Mouse (Mus musculus): ENCODE measurements around the gene Macrod2.

Gene Macrod2

DNA sequence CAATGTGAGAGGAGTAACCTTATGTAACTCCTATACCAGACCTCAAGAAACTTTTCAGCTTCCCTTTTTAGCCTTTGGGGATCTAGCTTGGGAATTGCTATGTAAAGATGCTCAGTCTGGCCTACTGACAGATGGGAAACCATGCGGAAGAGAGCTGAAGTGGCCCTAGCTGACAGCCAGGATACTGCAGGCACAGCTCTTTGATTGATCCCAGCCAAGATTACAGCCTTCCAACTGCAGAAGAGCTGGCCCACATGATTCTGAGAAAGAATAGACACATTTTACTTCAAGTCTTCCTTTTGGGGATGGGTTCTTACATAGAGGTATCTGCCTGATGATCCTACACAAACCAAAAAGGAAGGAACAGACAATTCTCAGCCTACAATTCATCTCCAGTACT, 387.9 kb downstream of the Macrod2 start:
- intact Hi-C loops (cut with DNase I) = no loop called here

DNA sequence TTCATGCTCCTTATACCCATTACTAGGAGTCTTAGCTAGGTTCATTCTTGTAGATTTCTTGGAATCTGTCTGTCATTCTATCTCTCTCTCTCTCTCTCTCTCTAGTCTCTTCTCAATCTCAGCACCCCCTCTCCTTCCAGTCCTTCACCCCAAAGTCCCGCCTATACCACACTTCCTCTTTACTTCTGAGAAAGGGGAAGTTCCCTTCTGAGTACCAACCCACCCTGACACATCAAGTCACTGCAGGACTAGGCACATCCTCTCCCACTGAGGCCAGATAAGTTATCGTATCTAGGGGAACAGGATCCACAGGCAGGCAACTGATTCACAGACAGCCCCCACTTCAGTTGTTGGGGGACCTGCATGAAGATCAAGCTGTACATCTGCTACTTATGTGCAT, 389.5 kb downstream of the Macrod2 start:
- intact Hi-C loops (cut with DNase I) = no loop called here

DNA sequence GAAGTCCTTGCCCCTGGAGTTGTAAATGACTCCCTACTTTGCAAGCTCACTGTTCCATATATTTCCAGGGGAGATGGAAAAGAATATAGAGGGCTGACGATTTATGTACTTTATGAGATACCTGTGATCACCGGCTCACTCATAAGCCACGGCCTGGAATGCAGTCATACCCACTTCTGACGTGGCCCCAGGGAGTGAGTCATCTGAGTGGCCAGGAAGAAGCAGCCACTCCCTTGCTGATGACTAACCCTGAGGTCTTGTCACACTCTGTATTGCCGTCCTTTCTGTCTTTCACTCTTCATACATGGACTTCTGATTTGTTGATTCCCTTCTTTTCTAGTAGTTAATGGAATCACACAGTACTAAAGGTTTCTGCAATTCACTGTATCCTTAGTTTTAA, 395.3 kb downstream of the Macrod2 start:
- intact Hi-C loops (cut with DNase I) = no loop called here

DNA sequence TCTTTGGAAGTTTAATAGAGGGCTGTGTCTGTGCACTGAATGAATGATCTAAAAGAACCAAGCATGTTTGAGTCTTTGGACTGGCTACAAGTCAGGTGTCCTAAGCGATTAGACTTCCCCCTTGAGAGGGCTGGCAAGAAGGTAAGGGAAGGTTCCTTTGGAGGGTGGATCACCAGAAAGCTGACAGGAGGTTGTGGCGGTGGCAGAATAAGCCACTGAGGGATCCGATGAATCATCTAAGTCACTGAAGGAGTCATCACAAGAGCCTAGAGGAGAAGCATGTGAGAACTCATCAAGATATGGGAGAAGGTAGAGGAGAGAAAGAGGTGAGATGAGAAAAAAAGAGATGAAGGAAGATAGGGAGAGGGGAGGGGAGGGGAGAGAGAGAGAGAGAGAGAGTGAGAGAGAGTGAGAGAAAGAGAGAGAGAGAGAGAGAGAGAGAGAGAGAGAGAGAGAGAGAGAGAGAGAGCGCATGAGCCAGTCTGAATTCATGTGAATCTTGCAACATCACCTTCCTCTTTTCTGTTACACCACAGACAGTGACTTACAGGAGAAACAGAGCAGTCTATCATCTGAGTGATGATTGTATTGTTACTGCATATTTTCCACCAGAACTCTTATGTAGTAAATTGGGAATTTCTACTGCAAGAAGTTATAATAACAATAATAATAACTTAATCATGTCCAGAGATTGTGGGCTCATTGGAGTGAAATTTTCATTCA, 398.9 kb downstream of the Macrod2 start:
- intact Hi-C loops (cut with DNase I) = no loop called here

DNA sequence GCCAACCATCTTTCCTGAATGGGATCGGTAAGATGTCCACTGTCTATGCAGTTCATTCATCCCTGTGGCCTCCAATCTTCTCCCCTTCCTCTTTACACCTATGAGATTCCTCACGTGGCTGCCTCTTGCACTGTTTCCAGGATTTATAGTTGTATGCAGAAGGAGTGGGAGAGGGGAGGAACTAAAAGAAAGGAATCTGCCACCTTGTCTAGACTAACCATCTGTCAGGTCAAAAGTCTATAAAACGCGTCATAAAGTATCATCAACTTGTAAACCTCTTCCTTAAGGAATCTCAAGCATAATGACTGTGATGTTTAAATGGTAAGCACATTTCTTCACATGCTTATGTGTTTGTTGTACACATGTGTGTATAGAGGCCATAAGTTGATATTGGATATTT, 416.6 kb downstream of the Macrod2 start:
- intact Hi-C loops (cut with DNase I) = no loop called here

DNA sequence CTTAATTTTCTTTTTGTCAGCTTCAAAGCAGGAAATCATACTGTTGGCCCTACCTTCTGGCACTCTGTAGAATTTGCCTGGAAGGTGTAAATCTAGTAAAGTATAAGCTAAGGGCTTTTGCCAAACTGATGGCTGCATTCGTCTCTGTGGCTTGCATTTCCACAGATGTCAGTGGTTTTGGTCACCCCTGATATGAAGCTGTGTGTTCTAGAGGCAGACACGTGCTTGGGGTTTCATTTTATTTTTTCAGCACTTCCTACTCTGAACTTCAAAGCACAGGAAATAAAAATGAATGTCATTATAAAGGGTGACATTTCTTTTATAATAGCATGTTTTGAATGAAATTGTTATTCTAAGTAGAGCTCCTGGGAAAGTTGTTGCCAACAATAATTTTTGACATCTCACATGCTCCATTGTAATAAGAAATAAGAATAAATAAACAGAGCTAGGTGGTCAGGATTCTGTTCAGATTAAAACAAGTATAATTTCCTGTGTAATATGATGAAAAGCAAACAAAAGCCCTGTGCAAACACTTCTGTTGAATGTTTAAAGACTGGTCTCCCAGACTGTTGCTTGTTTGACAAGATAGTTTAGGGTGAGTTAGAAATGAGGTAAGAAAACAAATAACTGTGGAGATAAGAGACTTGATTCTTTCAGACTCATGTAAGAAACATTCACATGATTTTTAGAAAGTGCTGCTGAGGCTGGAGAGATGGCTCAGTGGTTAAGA, 424.4 kb downstream of the Macrod2 start:
- intact Hi-C loops (cut with DNase I) = no loop called here

DNA sequence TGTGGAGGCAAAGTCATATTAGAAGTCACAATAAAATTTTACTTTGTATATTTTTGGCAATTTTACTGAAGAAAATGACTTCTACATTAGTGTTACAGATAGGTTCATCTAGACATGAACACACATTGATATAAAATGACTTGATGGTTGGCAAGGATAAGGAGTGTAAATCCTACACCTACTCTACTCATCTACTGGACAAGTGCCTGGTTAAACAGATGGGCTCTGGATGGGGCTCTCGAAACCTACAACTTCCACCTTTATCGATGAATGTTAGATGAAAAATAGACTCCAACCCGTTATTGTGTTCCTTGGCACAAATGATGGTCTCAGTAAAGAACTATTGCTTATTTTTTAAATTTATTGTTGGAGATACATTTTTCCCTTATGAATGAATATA, 427.3 kb downstream of the Macrod2 start:
- intact Hi-C loops (cut with DNase I) = no loop called here

DNA sequence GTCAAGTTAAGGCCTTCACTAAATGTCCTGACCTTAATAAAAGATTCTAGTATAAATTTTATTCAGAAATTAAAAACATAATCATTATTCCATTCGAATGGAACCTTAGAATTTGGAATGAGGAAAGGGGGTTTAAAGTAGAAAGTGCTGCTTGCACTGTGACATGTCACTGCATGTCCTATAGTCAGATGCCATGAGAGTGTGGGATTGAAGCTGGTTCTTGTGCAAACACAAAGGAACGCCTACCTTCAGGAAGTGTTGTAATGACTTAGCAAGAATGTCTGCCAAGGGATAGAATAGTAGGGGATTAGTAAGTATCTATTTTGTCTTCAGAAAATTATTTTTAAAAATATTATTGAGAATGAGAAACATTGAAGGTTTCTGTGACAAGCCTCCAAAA, 431.1 kb downstream of the Macrod2 start:
- intact Hi-C loops (cut with DNase I) = no loop called here

DNA sequence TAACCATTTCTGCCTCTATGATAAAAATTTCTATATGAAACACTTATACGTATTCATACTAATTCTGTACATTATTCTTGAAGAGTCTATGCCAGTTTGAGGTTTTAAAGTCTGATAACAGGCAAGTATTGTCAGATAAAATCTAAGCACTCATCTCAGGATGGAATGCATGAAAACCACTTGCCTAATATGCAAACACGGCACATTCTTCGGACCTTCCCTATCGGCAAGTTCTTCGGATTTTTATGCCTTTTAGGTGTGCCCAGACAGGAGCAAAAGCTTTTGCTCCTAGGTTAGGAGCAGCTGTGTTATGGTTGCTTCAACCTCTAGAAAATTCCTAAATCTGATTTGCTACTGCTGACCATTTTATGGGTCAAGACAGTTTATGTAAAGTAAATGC, 433.8 kb downstream of the Macrod2 start:
- intact Hi-C loops (cut with DNase I) = no loop called here

DNA sequence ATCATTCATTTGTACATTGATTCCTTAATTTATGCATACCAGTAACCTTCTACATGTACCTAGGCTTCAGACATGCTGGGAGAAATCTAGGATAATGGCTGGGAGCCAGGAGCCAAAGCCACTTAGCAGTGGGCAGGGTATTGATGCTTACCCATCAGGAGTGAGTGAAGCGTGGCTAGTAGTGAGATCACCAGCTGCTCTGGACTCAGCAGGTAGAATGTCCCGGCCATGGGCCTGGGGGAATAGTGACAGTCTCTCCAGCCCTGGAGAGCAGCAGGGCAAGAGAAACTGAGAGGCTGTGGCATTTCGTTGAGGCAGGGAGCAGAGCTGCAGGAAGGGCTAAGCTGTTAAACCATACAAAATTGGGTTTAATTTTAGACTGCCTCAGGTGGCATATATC, 435.0 kb downstream of the Macrod2 start:
- intact Hi-C loops (cut with DNase I) = no loop called here

DNA sequence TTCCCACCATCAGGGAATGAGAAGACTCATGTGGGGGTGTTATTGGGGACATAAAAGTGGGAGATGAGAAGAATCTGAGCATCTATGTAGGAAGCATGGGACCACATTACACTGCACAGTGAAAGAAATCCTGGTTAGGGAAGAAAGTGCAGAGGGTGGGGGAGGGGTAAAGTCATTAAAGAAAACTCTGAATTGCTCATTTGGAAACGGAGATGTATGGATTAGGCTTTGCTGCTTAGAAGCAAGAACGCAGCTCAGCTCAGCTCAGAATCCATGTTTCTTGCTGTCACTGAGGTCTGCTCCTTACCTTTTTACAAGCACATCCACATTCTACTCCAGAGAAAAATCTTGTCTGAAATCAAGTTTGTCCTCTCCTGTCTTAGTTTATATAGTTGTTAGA, 444.3 kb downstream of the Macrod2 start:
- intact Hi-C loops (cut with DNase I) = no loop called here

DNA sequence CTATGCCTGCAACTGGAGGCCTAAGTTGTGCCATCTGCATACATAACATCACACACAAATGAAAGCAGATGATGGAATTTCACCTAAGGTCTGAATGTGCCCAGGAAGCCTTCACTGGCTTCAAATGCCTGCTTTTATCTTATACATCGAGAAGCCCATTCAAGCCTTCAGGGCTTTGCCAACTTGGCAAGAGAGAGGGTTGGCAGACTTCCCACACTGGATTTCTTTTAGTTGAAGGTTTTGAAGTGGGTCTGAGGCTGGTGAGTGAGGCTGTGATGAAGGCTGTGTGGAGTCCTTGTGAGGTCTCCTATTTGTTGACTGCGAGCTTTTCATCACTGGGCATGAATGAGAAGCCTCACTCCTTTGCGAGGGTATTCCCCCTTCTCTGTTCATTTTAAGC, 444.8 kb downstream of the Macrod2 start:
- intact Hi-C loops (cut with DNase I) = no loop called here

DNA sequence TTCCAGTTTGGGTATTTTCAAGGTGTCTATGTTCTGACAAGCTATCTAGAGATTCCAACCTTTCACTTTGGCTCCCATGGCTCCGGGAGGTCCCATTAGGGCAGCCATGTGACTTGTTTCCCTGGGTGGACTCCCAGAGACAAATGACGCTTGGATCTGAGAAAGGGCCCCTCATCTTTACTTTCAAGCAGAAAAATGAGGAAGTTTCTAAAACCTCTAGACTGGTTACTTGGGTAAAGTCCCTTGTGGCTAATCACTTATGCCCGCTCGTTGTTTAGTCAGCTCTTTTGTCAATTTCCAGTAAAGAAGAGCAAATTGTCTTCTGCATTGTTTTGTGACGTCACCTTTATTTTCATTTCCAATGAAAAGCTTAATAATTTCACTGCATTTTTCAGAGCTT, 448.9 kb downstream of the Macrod2 start:
- intact Hi-C loops (cut with DNase I) = no loop called here

DNA sequence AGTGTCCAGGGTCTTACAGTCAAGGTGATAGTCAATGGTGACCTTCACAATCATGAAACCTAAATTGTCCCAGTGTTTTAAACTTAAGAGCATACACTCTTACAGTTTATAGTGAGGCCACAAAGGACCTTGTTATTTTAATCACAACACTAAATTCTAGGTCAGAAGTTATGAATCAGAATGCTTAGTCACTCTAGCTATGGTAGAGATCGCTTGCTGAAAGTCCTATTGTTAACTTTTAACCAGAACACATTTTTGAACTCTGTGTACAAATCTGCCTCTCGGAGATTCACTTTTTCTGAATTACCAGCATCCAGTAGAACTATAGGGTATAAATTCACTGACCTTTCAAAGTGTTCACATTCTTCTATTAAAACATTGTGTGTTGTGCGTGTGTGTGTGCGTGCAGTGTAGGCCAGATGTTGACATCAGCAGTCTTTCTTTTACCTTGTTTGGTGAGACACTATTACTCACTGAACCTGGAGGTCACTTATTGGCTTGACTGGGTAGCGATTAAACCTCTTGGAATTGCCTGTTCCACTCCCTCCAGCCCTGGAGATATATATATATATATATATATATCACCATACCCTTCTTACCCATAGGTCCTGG, 452.8 kb downstream of the Macrod2 start:
- intact Hi-C loops (cut with DNase I) = no loop called here

DNA sequence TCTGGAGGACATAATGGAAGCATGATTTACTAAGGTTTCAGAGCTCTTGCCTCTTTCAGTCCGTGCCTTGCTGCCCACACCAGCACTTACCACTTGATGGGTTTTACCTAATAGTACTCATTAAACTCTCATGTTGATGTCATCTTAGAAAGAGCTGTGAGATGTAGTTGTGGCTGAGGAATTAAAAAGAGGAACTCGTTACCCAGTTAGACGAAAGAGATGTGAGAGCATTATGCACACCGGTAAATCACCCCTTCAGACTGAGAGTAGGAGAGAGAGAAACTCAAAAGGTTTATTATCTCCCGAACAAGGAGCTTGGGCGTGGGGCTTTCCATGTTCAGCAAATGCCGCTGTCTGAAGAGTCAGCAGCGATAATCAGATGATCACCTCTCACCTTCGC, 458.4 kb downstream of the Macrod2 start:
- intact Hi-C loops (cut with DNase I) = no loop called here

DNA sequence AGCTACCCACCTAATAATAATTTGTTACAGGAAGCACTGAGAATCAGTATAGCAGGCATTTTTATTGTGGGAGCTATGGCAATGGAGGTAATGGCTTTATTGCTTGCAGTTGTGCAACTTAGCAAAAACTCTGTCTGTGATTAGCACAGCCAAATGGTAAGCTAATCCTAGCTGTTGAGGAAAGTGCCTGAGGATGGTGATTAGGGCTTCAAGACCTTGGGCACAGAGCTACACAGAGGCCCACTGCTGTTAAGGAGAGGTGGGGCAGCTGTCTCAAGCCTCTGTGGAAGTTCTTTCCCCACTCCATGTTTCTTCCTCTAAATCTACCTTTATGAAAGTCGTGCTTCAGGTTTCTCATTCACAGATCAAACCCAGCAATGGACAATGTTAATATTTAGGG, 466.2 kb downstream of the Macrod2 start:
- intact Hi-C loops (cut with DNase I) = no loop called here

DNA sequence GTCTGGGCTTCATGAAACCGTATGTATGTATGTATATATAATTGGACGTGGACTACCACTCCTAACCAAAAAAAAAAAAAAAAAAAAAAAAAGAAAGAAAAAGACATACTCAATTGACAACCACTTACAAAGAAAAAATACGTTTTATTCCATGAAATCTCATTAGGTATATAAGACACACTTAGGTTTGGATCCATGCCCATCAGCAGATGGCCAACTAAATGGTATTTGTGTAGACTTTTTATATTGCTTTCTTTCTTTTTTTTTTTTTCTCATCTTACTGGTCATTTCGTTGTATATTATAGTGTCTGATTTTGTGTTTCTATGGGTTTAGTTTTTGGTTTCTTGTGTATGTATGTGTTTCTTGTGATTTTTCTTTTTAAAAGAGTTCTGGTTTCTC, 467.6 kb downstream of the Macrod2 start:
- intact Hi-C loops (cut with DNase I) = no loop called here

DNA sequence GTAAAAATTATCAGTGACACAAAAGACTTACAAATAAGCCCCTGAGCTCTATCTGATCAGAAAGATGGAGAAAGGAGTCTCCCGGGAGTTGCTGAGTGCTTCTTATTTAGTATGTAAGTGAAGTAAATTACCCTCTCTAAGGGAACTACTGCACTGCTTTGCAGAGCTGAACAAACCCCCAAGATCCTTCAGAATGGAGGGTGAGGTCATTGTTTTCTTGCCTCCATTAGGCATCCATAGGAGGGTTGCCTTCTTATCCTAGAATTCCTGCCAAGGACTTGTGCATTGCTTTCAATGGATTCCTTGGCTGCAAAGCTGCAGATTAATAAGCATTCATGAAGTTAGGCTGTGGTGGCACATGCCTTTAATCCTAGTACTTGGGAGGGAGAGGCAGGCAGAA, 470.5 kb downstream of the Macrod2 start:
- intact Hi-C loops (cut with DNase I) = no loop called here

DNA sequence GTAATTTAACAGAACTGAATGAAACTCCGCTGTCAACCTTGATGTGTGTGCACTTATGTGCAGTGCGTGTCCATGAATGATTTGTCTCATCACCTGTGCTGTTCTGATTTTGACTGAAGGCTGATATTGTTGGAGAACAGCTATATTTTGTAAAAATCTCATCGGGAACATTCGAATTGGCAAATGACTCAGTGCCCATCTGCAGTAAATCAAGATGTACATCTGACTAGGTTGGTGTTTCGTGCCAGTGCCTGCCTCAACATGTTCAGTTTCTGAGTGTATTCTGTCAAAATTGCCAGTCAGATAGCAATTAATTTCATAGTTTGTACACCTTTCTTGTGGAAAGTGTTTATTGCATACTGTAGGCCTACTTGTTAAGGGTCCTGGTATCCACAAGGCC, 472.0 kb downstream of the Macrod2 start:
- intact Hi-C loops (cut with DNase I) = no loop called here

DNA sequence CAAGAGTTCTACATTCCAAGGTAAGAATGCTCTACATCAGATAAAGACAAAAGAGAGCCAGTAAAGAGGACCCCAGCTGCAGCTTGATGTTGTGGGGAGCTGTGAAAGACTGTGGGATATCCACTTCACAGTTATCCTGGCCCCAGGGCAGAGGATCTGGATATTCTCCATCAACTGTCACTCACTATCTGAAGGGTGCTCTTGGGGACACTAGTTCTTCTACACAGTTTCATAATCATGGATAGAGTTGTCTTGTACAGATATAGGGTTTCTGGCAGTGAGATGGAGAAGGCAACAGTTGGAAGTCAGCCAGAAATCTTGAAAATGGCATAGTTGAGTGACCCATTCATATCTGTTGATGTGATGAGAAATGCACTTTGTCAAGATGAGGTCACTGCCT, 490.1 kb downstream of the Macrod2 start:
- intact Hi-C loops (cut with DNase I) = no loop called here

DNA sequence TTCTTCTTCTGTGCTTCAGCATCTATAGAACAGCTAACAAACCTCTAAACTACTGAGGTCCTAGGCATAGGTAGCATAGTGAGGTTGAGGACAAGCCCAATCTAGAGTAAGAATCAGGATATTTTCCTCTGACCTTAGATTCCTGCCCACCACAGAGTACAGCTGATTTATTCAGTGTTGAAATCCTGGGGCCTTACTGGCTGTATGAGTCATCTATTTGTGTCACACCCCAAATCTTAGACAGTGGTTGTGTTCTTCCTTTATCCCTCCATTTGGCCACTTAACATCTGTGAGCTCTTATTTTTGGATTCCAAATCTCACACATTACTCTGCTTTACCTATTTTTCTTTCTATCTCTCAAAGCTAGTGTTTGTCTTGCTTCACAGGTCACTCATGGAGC, 495.6 kb downstream of the Macrod2 start:
- intact Hi-C loops (cut with DNase I) = no loop called here

DNA sequence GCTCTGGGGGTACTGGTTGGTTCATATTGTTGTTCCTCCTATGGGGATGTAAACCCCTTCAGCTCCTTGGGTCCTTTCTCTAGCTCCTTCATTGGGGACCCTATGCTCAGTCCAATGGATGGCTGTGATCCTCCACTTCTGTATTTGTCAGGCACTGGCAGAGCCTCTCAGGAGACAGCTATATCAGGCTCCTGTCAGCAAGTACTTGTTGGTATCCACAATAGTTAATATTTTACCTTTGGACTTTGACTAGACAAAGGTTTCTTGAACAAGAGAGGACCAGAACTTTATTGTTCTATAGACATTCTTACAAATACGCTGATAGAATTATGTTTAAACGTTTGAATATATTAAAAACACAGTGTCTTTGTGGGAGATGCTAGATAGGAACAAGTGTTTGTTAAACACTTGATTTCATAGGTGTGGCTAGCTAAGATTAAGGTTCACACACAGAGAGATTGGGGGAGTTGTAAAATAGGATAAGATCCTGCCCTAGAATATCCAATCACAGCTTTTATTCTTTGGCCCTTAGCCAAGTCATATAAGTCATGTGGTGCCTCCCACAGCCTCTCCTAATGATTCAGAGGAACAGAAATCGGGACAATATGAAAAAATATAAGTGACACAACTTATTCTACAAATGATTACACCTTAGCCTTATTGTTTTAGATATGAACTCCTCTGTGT, 501.4 kb downstream of the Macrod2 start:
- intact Hi-C loops (cut with DNase I) = no loop called here

Data from adrenal gland (tissue).